Mouse (Mus musculus) embryonic stem cell, embryonic (primary cell): ENCODE results near the gene Cog5.

Source experiments
- CTCF ChIA-PET, 4 experiments: fragments of 300-600 bp in 2 of 4; fragments of 350-600 bp in 2 of 4; sonication (Branson Sonifier 250); formaldehyde crosslinking; loops; one replicate each; lab custom pipeline; 2022; ENCODE audit warnings: inconsistent platforms in 2 of 4; lab: Charles Lee
- POLR2A ChIA-PET, 4 experiments: fragments of 300-600 bp in 2 of 4; fragments of 350-600 bp in 2 of 4; sonication (Branson Sonifier 250); formaldehyde crosslinking; loops; one replicate each; lab custom pipeline; 2022; ENCODE audit warnings: antibody characterized with exemption in 4 of 4, inconsistent platforms in 1 of 4; lab: Charles Lee

The Cog5 gene

DNA sequence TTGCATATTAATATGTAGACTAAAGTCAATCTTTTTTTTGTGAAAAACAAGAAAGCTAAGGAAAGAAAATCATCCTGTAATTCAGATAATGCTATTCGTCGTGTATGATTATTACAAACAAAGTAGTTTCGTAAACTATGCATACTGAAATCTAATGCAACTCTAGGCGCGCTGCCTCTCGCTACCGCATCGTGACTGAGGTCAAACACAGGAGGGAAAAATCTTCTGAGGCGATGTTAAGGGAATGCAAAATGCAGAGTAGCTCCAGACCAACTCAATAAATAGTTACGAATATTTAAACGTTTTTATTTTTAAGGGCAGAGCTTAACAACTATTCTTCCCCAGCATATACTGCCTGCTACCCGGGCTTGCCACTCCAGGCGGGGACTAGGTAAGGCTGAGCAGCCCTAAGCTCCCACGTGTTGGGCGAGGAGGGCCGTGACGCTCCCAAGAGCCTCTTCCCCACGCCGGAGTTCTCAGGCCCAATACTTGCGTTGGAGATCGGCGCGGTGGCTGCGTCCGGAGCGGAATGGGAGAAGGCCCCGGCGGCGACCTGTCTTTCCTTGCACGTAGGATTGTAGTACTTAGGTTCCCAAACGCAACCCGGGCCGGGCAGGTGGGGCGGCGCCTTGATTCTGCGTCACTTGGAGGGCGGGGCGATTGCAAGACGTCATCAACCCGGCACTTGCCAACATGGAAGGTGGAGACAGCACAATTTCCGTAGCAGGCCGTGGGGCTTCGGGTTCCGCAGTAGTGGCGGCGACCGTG lies at the start of gene Cog5, which contains the start of gene Dus4l:
Gene Cog5, plus strand, starts transcription at position 673 of the 768 bp plus-strand sequence.
Gene Dus4l, minus strand, starts transcription at position 630 of the 768 bp plus-strand sequence.
- ChIA-PET CTCF (interaction anchor here in 1 of 4 experiments (1.2 kb wide), 1 partner anchor 12 kb away, joined by 3 read pairs; no protein-coding TSS in a partner anchor), POLR2A (interaction anchor here in 3 of 4 experiments (0.6 to 3.9 kb wide), 26 partner anchors 9 to 411 kb away, joined by 3 to 35 read pairs (median 4); partner anchors contain the start of genes Bcap29 (in 2 of the 3) and Hbp1 (in 1 of the 3))

DNA sequence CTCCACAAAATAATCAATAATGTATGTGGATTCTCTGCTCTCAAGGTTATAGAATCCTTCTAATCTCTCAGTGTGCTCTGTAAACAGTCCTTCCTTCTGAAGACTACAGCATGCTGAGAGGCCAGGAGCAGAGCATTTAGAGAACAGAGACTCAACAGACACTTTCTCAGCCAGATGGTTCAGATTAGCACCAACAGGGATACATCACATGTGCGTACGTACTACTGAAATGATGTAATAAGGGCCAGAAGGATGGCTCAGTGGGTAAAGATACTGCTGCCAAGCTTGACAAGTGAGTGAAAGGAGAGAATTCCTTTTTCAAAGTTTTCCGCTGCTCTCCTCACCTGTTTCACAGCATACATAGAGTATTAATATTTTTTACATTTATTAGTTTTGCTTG lies 49.8 kb upstream of the Cog5 start:
- POLR2A ChIA-PET: interaction anchor here in 2 of 4 experiments (0.5 to 1.3 kb wide), 2 partner anchors 14 to 15 kb away, joined by 3 read pairs; no protein-coding TSS in a partner anchor
- CTCF ChIA-PET: no interaction called here

DNA sequence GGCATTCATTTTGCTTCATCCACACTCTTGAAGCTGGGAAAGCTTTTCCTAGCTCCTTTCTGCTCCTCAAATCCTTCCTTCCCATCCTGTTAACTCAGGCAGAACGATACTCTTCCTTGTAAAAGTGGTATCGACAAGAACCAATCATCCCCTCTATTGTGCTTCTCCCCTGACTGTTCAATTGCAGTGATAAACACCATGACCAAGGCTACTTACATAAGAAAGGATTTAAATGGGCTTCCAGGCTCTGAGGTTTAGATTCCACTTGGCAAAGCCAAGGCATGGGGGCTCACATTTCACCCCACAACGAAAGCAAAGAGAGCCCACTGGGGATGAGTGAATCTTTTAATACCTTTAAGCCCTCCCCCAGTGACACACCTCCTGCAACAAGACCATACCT lies 46.5 kb upstream of the Cog5 start:
- ChIA-PET POLR2A (interaction anchor here in 2 of 4 experiments (0.6 to 3.2 kb wide), 13 partner anchors 8 to 342 kb away, joined by 3 to 17 read pairs (median 4); partner anchors contain the start of genes Cbll1 (in 2 of the 2) and Hbp1 (in 2 of the 2)), CTCF (interaction anchor here in 2 of 4 experiments (0.6 to 1.1 kb wide), 2 partner anchors 12 to 130 kb away, joined by 3 read pairs; no protein-coding TSS in a partner anchor)

DNA sequence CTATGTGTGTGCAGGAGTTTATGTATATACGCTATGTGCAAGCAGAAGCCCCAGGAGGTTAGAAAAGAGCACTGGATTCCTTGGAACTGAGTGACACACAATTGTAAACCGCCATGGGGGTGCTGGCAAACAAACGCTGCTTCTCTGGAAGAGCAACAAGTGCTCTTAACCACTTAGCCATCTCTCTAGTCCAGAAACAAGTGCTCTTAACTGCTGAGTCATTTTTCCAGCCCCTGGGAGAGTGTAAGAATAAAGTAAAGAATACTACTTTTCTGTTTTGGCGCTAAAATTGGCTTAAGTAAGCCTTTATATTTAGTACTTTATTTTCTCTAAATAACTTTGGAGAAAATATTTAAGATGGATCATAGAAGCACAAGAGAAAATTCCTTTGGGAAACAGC lies 41.3 kb upstream of the Cog5 start:
- CTCF ChIA-PET: no interaction called here
- POLR2A ChIA-PET: interaction anchor here in 1 of 4 experiments (1.4 to 2.1 kb wide), 2 partner anchors 10 to 40 kb away, joined by 4 to 6 read pairs; no protein-coding TSS in a partner anchor

DNA sequence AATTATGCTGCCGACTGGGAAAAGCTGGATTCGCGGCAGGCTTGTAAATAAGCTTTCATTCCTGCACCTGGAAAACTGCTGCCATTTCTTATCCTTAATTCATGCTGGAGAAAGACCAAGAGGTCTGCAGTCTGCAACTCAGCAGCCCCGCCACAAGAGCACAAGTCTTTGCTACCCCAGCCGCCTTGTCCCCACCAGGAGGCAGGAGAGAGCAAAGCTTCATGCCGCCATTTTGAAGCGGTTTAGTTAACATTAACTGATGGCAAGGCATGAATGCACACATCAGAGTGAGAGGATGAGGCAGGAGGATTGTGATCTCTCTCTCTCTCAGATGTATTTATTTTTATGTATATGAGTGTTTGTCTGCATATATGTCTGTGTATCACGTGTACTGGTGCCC lies 34.6 kb upstream of the Cog5 start:
- ChIA-PET CTCF (interaction anchor here (0.6 to 2.2 kb wide), 18 partner anchors 9 to 385 kb away, joined by 3 to 13 read pairs (median 4); no protein-coding TSS in a partner anchor), POLR2A (interaction anchor here in 3 of 4 experiments (0.5 to 2.7 kb wide), 20 partner anchors 8 to 330 kb away, joined by 3 to 13 read pairs (median 4); partner anchors contain the start of genes Bcap29 (in 1 of the 3), Cog5 (in 1 of the 3), Dus4l (in 1 of the 3) and Hbp1 (in 1 of the 3))

DNA sequence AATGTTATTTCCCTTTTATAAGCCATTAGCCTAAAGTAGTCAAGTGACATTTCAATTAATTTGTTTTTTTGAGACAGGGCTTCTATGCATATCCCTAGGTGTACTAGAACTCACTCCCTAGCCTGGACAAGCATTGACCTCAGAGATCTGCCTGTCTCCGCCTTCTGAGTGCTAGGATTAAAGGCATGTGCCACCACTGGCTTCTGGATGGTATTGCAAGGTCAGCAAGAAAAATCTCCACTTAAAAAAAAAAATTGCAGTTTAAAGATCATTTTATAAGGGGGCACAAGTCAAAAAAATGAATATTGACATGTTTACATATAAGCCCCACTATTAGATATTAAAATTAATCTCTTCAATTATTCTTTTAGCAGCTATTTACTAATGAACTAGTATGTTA lies 29.7 kb upstream of the Cog5 start:
- CTCF ChIA-PET: no interaction called here
- POLR2A ChIA-PET: interaction anchor here in 2 of 4 experiments (1.3 to 5.6 kb wide), 6 partner anchors 8 to 29 kb away, joined by 3 to 25 read pairs (median 6); partner anchors contain the start of gene Bcap29 (in 2 of the 2)

DNA sequence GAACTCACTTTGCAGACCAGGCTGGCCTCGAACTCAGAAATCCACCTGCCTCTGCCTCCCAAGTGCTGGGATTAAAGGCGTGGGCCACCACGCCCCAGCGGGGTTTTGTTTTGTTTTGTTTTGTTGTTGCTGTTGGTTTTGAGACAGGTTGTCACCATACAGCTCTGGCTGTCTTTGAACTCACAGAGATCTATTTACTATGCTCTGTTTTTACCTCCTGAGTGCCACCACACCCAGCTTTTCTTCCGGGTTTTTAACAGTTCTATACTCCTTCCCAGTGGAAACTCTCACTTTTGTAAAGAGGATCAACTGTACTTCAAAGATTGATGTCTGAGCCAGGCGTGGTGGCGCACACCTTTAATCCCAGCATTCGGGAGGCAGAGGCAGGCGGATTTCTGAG lies 26.3 kb upstream of the Cog5 start:
- ChIA-PET CTCF (interaction anchor here in 2 of 4 experiments (1.0 to 2.3 kb wide), 2 partner anchors 9 to 10 kb away, joined by 3 to 7 read pairs; no protein-coding TSS in a partner anchor), POLR2A (interaction anchor here in 2 of 4 experiments (1.0 to 3.4 kb wide), 13 partner anchors 9 to 322 kb away, joined by 3 to 12 read pairs (median 4); partner anchors contain the start of genes Cog5 (in 1 of the 2), Dus4l (in 1 of the 2) and Hbp1 (in 1 of the 2))

DNA sequence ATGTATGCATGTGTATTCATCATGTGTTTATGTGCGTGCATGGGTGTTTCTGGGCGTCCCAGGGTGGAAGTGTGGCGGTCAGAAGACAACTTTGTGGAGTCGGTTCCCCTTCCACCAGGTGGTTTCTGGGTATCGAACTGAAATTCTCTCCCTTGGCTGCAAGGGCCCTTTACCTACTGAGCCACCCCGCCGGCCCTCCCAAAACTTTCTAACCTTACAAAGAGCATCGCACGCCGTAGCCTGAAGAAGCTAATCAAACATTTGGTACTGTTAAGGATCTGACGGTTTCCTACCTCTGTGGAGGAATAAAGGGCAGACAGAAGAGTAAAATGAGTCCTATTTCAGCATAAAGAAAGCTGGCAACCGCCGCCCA lies 20.7 kb upstream of the Cog5 start:
- CTCF ChIA-PET: no interaction called here
- POLR2A ChIA-PET: interaction anchor here in 3 of 4 experiments (0.7 to 5.4 kb wide), 16 partner anchors 9 to 316 kb away, joined by 3 to 35 read pairs (median 5); partner anchors contain the start of genes Cog5 (in 2 of the 3), Dus4l (in 2 of the 3), Cbll1 (in 1 of the 3) and Hbp1 (in 1 of the 3)

DNA sequence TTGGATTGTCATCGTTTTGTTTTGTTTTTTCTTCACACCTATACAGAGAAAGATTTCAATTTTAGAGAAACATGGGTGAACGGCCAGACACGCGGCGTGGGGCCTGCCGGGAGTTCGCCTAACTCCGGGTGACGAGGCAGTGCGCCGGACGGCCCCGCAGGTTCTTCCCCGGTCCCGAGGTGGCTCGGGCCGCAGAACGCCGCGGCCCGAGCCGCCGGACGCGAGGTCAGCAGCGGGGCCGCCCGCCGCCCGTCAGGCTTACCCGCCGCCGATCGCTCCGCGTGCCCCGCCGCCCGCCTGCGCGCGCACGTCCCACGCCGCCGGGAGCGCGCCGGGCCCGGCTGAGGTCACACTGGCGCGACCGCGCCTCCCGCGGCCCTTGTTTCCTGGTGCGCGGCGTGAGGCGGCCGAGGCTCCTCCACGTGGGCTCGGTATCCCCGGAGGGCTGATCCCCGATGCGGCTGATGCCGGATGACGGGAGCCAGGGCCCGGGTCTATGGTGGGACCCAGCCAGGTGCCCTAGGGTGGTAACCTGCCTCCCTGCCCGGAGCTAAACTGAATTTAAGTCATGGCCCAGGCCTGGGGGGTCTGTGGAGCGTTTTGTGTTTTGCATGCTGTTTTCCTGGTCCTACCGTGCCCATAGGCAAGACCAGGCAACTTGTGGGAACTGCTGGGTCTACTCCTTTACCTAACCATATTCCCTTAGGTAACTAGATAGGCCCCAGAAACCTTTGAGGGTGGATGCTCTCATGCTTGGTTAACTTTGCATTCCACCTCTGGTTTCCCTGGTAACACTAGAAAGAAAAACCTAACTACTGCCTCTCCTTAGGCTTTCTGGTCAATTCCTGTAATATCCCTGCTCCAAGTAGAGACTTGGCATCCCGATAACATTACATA lies 20.1 kb upstream of the Cog5 start, which contains the start of gene Bcap29:
Gene Bcap29, minus strand, starts transcription at position 316 of the 897 bp plus-strand sequence.
- CTCF ChIA-PET: interaction anchor here in 2 of 4 experiments (1.0 to 1.3 kb wide), 2 partner anchors 14 to 15 kb away, joined by 3 to 4 read pairs; no protein-coding TSS in a partner anchor
- POLR2A ChIA-PET: interaction anchor here in 2 of 4 experiments (1.0 to 5.4 kb wide), 17 partner anchors 10 to 315 kb away, joined by 3 to 35 read pairs (median 5); partner anchors contain the start of genes Cog5 (in 2 of the 2), Dus4l (in 2 of the 2), Cbll1 (in 1 of the 2) and Hbp1 (in 1 of the 2)

DNA sequence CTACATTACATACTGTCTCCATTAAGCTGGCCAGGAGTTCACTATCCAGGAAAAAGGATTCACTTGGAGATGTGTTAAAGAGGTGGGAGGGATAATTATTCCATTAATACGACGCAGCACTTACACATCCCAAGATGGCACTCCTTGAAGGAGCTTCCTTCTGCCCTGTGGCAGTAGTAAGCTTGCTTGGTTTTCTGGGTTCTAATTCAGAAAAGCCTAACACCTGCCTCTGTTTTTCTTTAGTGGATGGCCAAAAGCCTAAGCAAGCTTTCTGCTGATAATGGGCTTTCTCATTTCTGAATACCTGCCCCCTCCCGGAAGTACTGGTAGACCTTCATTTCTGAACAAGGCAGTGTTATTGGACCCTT lies 19.4 kb upstream of the Cog5 start:
- ChIA-PET POLR2A (interaction anchor here in 2 of 4 experiments (0.6 to 5.4 kb wide), 13 partner anchors 8 to 315 kb away, joined by 3 to 35 read pairs (median 5); partner anchors contain the start of genes Cog5 (in 2 of the 2), Dus4l (in 2 of the 2), Cbll1 (in 1 of the 2) and Hbp1 (in 1 of the 2)), CTCF (interaction anchor here in 2 of 4 experiments (1.0 to 1.3 kb wide), 2 partner anchors 15 to 16 kb away, joined by 3 to 4 read pairs; no protein-coding TSS in a partner anchor)

DNA sequence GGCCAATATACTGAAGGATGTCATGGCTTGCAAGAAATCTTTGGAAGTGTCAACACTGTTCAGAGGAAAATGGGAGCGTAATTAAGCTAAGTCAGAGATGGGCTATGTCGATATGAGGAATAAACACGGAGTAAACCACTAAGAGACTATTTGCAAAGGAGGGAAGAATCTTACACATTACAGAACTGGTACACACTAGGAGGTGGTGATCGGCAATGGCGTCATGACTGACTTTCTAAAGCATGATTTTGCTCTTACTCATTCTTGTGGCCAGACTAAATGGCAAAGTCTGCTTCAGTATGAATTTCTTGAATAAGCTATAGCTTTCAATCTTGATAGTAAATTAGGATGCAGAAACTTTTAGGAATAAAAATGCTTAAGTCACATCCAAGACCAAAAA lies 1.1 kb upstream of the Cog5 start:
- CTCF ChIA-PET: interaction anchor here in 1 of 4 experiments (1.2 kb wide), 1 partner anchor 11 kb away, joined by 3 read pairs; no protein-coding TSS in a partner anchor
- POLR2A ChIA-PET: interaction anchor here in 3 of 4 experiments (0.7 to 3.9 kb wide), 26 partner anchors 9 to 770 kb away, joined by 3 to 35 read pairs (median 4); partner anchors contain the start of genes Bcap29 (in 2 of the 3) and Hbp1 (in 1 of the 3)

DNA sequence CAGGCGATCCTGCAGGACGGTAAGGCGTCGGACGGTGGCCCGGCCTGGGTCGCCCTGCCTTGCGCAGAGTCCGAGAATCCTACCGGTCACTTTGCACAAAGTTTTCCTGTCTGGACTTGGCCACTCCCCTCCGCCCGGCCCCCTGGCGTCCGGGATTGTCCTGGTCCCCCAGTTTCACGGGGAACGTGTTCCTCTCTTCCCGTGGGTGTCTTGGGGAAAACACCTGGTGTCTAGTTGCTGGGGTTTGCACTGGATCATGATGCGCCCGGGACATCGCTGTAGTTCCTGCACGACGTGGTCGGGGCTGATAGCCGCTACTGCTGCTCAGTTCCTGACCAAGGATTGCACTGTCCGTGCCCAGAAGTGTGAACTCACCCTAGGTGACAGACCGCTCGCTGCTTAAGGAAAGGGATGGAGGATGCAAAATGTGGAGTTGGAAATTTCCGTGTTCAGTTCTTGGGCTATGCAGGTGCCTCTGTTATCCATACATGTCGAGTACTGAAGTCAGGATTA lies 352 bp downstream of the Cog5 start:
- ChIA-PET CTCF (no interaction called here), POLR2A (interaction anchor here in 3 of 4 experiments (0.6 to 3.9 kb wide), 11 partner anchors 10 to 412 kb away, joined by 3 to 35 read pairs (median 6); partner anchors contain the start of gene Bcap29 (in 2 of the 3))

DNA sequence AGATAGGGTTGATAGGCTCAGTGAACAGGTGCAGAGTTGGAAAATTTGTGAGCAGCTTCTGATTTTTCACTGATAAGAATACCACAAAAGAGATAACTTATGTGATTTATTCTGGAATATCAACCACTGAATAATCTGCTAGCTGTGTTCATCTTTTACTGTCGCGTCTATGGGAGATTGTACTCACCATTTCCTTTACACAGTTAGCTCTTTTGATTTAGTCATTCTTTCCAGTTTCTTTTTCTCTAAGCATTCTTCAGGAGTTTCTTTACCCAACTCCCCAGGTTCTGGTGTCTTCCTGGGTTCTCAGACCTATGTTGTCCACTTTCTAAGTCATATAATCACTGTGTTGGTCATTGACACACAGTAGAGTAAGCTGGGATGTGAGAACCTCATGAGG lies 2.2 kb downstream of the Cog5 start:
- ChIA-PET CTCF (no interaction called here), POLR2A (interaction anchor here in 2 of 4 experiments (1.0 to 1.7 kb wide), 3 partner anchors 20 to 36 kb away, joined by 3 to 5 read pairs (median 3); no protein-coding TSS in a partner anchor)

DNA sequence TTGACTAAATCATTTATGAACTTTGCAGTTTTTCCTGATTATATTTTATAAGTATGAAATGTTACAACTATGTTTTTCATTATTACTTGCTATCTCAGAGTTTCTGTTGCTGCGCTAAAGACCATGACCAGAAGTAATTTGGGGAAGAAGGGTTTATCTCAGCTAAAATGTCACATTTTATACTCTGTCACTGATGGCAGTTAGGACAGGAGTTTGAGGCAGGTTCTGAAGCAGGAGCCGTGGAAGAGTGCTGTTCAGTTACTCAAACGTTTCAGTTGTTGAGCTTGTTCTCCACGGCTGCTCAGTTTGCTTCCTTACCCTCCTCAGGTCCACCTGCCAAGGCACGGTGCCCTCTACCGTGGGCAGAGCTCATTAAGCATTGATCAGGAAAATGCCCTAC lies 11.3 kb downstream of the Cog5 start:
- POLR2A ChIA-PET: interaction anchor here in 1 of 4 experiments (0.9 to 1.6 kb wide), 2 partner anchors 37 to 68 kb away, joined by 3 to 6 read pairs; no protein-coding TSS in a partner anchor
- CTCF ChIA-PET: no interaction called here

DNA sequence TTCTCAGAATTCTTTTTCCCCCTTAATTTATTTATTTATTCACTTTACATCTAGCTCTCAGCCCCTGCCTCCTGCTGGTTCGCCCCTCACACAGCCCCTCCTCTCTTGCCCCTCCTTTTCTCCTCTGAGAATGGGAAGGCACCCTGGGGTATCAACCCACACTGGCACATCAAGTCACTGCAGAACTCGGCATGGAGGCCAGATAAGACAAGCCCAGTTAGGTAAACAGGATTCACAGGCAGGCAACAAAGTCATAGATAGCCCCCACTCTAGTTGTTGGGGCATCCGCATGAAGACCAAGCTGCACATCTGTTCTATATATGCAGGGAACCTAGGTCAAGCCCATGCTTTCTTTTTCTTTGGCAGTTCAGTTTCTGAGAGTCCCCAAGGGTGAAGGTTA lies 12.5 kb downstream of the Cog5 start:
- CTCF ChIA-PET: no interaction called here
- POLR2A ChIA-PET: interaction anchor here in 2 of 4 experiments (0.6 to 1.6 kb wide), 2 partner anchors 24 to 36 kb away, joined by 4 to 6 read pairs; no protein-coding TSS in a partner anchor

DNA sequence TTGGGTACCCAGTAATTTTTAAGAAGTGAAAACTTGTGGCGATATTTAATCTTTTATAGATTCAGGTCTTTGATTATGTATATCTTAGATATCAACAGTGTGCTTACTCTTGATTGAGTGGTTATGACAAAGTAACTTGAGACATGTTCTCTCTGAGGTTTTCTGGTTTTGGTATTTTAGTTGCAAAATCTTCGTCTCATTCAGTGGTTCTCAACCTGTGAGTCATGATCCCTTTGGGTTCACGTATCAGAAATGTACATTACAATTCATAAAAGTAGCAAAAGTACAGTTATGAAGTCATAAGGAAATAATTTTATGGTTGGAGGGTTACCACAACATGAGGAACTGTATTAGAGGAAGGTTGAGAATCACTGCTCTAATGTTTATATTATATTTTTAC lies 32.0 kb downstream of the Cog5 start:
- CTCF ChIA-PET: no interaction called here
- POLR2A ChIA-PET: no interaction called here

DNA sequence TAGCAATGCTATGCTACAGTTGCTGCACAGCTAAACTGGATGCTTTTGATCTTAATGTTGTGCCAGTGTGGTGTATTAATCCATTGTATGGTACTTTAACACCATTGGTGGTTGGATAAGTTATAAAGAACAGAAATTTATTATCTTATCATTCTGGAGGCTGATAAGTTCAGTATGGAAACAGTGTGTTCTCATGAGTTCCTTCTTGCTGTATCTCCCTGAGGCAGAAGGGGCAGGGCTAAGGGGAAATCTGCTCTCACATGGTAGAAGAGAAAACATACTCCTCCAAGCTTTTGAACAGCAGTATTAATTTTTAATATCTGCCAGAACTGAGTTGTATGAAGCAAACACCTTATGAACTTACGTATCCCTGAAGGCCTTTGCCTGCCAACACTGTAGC lies 38.6 kb downstream of the Cog5 start:
- ChIA-PET CTCF (no interaction called here), POLR2A (no interaction called here)
